Comparison of ENCODE assay signal across 18 mouse cellular contexts in genomic region chr15:97973248-97974005, GRCm38 (mm10). TPM values are rescaled to one million over a fixed set of nuclear protein-coding genes. Genes with fewer than 3 reads are reported as not detected.
A peak's percentile ranks its signal among the peaks of the same experiment; 100 is the strongest.
DNase-seq lines count a peak whose midpoint lies in the region; ATAC-seq and TF ChIP-seq lines count a peak whose summit lies in the region.
"Had no signal": no experiment of that assay in that cellular context is flagged by ENCODE, and none has a peak within 500 bp of the region (broad histone marks: within the 10 kb centered on the region; RNA-seq: fewer than 3 reads in every experiment).

No protein-coding gene starts in this region.

- peaks cover 24% of the 10 kb centered on the region for H3K4me1 ChIP-seq in heart, embryonic 10.5 days
- no peaks in the 10 kb centered on the region for H3K4me1 ChIP-seq in neural tube, embryonic 11.5 days (ENCODE audit: control insufficient read depth, insufficient read depth, low read length)
- no peaks in the 10 kb centered on the region for H3K4me1 ChIP-seq in neural tube, embryonic 15.5 days
- H3K4me1 ChIP-seq in limb, embryonic 14.5 days (ENCODE audit: control insufficient read depth, insufficient read depth, low read length): peaks cover 5% of the 10 kb centered on the region; the same call in 1 of the 2 replicates
- H3K4me1 ChIP-seq: lung, embryonic 15.5 days; neural tube, embryonic 12.5 days had no signal

- peaks cover 29% of the 10 kb centered on the region for H3K36me3 ChIP-seq in heart, embryonic 10.5 days
- H3K36me3 ChIP-seq in neural tube, embryonic 11.5 days (ENCODE audit: control insufficient read depth, insufficient read depth, low read length): peaks cover 19% of the 10 kb centered on the region
- H3K36me3 ChIP-seq in neural tube, embryonic 15.5 days: peaks cover 5% of the 10 kb centered on the region; the same call in 1 of the 2 replicates
- peaks cover 35% of the 10 kb centered on the region for H3K36me3 ChIP-seq in limb, embryonic 14.5 days (ENCODE audit: control insufficient read depth, insufficient read depth, low read length)
- H3K36me3 ChIP-seq: heart, embryonic 15.5 days; lung, embryonic 15.5 days had no signal

- no peak for TF ChIP-seq POLR2A in limb, embryonic 14.5 days (IDR thresholded peaks at IDR 0.05; ENCODE audit: borderline replicate concordance, extremely low read depth, insufficient read depth, insufficient read length)

- no peak for ATAC-seq in neural tube, embryonic 11.5 days (ENCODE audit: insufficient read depth, low FRiP score, low TSS enrichment)
- ATAC-seq in neural tube, embryonic 15.5 days (ENCODE audit: low FRiP score): no peak
- no peak for ATAC-seq in limb, embryonic 14.5 days (ENCODE audit: low FRiP score, low read depth)
- ATAC-seq: inflammation-experienced regulatory T-cells, adult 6 months had no signal

- 0 out of 2 replicates have a peak overlapping the region, but pooled peaks have one; percentile 15 for H3K9ac ChIP-seq in neural tube, embryonic 11.5 days (ENCODE audit: low read length)
- no peak overlapping the region for H3K9ac ChIP-seq in neural tube, embryonic 15.5 days (replicated peaks)
- 0 out of 2 replicates have a peak overlapping the region, but pooled peaks have one; percentile 2 for H3K9ac ChIP-seq in limb, embryonic 14.5 days (ENCODE audit: low read depth, low read length, severe bottlenecking)
- H3K9ac ChIP-seq: heart, embryonic 15.5 days; lung, embryonic 15.5 days; neural tube, embryonic 12.5 days had no signal

- H3K4me2 ChIP-seq in neural tube, embryonic 11.5 days (ENCODE audit: low read depth): no peak overlapping the region
- H3K4me2 ChIP-seq in neural tube, embryonic 15.5 days: no peak overlapping the region
- no peak overlapping the region for H3K4me2 ChIP-seq in limb, embryonic 14.5 days (replicated peaks; ENCODE audit: low read depth, low read length, severe bottlenecking)
- H3K4me2 ChIP-seq: heart, embryonic 15.5 days; lung, embryonic 15.5 days; neural tube, embryonic 12.5 days had no signal

- WGBS in heart, embryonic 10.5 days: 35% methylated on average over 11 of the region's 11 CpGs
- WGBS in neural tube, embryonic 11.5 days: 41% methylated on average over 11 of the region's 11 CpGs
- 44% methylated on average over 11 of the region's 11 CpGs for WGBS in neural tube, embryonic 15.5 days
- 26% methylated on average over 11 of the region's 11 CpGs for WGBS in limb, embryonic 14.5 days

- H3K4me3 ChIP-seq in heart, embryonic 10.5 days: no peak overlapping the region
- H3K4me3 ChIP-seq in neural tube, embryonic 11.5 days (ENCODE audit: low read depth, low read length): no peak overlapping the region
- no peak overlapping the region for H3K4me3 ChIP-seq in neural tube, embryonic 15.5 days (replicated peaks)
- H3K4me3 ChIP-seq in limb, embryonic 14.5 days (replicated peaks; ENCODE audit: low read length): no peak overlapping the region
- H3K4me3 ChIP-seq: heart, embryonic 15.5 days; left cerebral cortex, adult 2 months; lung, embryonic 15.5 days; neural tube, embryonic 12.5 days had no signal

- H3K9me3 ChIP-seq in heart, embryonic 10.5 days: no peaks in the 10 kb centered on the region
- no peaks in the 10 kb centered on the region for H3K9me3 ChIP-seq in neural tube, embryonic 11.5 days (ENCODE audit: control insufficient read depth, low read length)
- no peaks in the 10 kb centered on the region for H3K9me3 ChIP-seq in neural tube, embryonic 15.5 days (replicated peaks)
- H3K9me3 ChIP-seq in limb, embryonic 14.5 days (ENCODE audit: control insufficient read depth, low read length): no peaks in the 10 kb centered on the region
- H3K9me3 ChIP-seq: heart, embryonic 15.5 days; lung, embryonic 15.5 days; neural tube, embryonic 12.5 days had no signal

- H3K27ac ChIP-seq in heart, embryonic 10.5 days: peak overlapping the region; percentile 74
- no peak overlapping the region for H3K27ac ChIP-seq in neural tube, embryonic 11.5 days (ENCODE audit: low read depth, low read length)
- H3K27ac ChIP-seq in neural tube, embryonic 15.5 days (replicated peaks): no peak overlapping the region
- H3K27ac ChIP-seq in limb, embryonic 14.5 days (replicated peaks; ENCODE audit: low read depth, low read length): no peak overlapping the region
- H3K27ac ChIP-seq: heart, embryonic 15.5 days; left cerebral cortex, adult 2 months; lung, embryonic 15.5 days; neural tube, embryonic 12.5 days had no signal

- no peak for DNase-seq in heart, embryonic 10.5 days (ENCODE audit: low spot score)
- no peak for DNase-seq in heart, adult 8-10 months (ENCODE audit: low spot score)
- DNase-seq in neural tube, embryonic 11.5 days (ENCODE audit: low spot score): no peak
- DNase-seq in limb, embryonic 14.5 days (ENCODE audit: low spot score): no peak
- no peak for DNase-seq in adrenal gland, adult 2 months
- no peak for DNase-seq in cerebellum, postnatal 25 days
- DNase-seq: adrenal gland, adult 8-10 months; cerebellum, postnatal 36 days; kidney, postnatal 4 days; thymus, adult 2 months had no signal

- H3K27me3 ChIP-seq in heart, embryonic 10.5 days (ENCODE audit: insufficient read depth, poor library complexity, severe bottlenecking): no peaks in the 10 kb centered on the region
- H3K27me3 ChIP-seq in neural tube, embryonic 11.5 days (ENCODE audit: control insufficient read depth, insufficient read depth, low read length): no peaks in the 10 kb centered on the region
- no peaks in the 10 kb centered on the region for H3K27me3 ChIP-seq in neural tube, embryonic 15.5 days (replicated peaks)
- H3K27me3 ChIP-seq in limb, embryonic 14.5 days (ENCODE audit: control insufficient read depth, insufficient read depth, low read length): no peaks in the 10 kb centered on the region
- H3K27me3 ChIP-seq: heart, embryonic 15.5 days; lung, embryonic 15.5 days; neural tube, embryonic 12.5 days had no signal

RNA-seq across cellular contexts. Expression of gene Tmem106c, which starts 9.4 kb away (rescaled TPM):
- 32.0 and 33.5 TPM in 2 replicates for polyA plus RNA-seq in heart, embryonic 10.5 days (2016; fragmentation: Nextera tagmentation; extraction: Ambion mirVana)
- total RNA-seq in heart, adult 8-10 months (2022): 10 to 100 TPM; 12.8 to 17.9 (median 14.9) TPM
- 50.2 and 55.9 TPM in 2 replicates for polyA plus RNA-seq in neural tube, embryonic 11.5 days (2014; fragmentation: Nextera tagmentation; extraction: Ambion mirVana)
- polyA plus RNA-seq in neural tube, embryonic 15.5 days (2015; fragmentation: Nextera tagmentation; extraction: Ambion mirVana): 48.0 and 48.6 TPM in 2 replicates
- polyA plus RNA-seq in limb, embryonic 14.5 days (2012; rRNA removed): 49.9 and 59.1 TPM in 2 replicates
- 49.8 and 51.5 TPM in 2 replicates for polyA plus RNA-seq in limb, embryonic 14.5 days (2014; fragmentation: Nextera tagmentation; extraction: Ambion mirVana)
- total RNA-seq in adrenal gland, adult 2 months (2021): 10 to 100 TPM; 51.5 to 54.2 TPM
- polyA plus RNA-seq in adrenal gland, adult 2 months (2012; rRNA removed): 44.4 and 45.4 TPM in 2 replicates

RNA-seq across cellular contexts. Expression of gene Col2a1, which starts 31.1 kb away (rescaled TPM):
- polyA plus RNA-seq in heart, embryonic 10.5 days (2016; fragmentation: Nextera tagmentation; extraction: Ambion mirVana): 131 and 160 TPM in 2 replicates
- total RNA-seq in heart, adult 8-10 months (2022): under 1 TPM in 2 of 4 experiments, not detected in 2; 0.06 to 0.19 TPM
- 208 and 219 TPM in 2 replicates for polyA plus RNA-seq in neural tube, embryonic 11.5 days (2014; fragmentation: Nextera tagmentation; extraction: Ambion mirVana)
- 33.8 and 62.9 TPM in 2 replicates for polyA plus RNA-seq in neural tube, embryonic 15.5 days (2015; fragmentation: Nextera tagmentation; extraction: Ambion mirVana)
- 1,642 and 1,975 TPM in 2 replicates for polyA plus RNA-seq in limb, embryonic 14.5 days (2012; rRNA removed)
- polyA plus RNA-seq in limb, embryonic 14.5 days (2014; fragmentation: Nextera tagmentation; extraction: Ambion mirVana): 754 and 761 TPM in 2 replicates
- not detected for total RNA-seq in adrenal gland, adult 2 months (2021)
- polyA plus RNA-seq in adrenal gland, adult 2 months (2012; rRNA removed): 0.03 TPM in 2 replicates
- total RNA-seq: liver, adult 2 months; megakaryocyte, adult 5-6 weeks had no signal
- polyA plus RNA-seq: inflammation-experienced regulatory T-cells, adult 6 months; liver, adult 2 months had no signal

Comparison
In these comparisons a context has a peak if more than half of its experiments do, and no peak if none do; other contexts are left out.
1. RNA of gene Col2a1, which starts 31.1 kb away (polyA plus RNA-seq): 754 to 1,975 TPM in limb, embryonic 14.5 days, 208 to 219 TPM in neural tube, embryonic 11.5 days, 131 to 160 TPM in heart, embryonic 10.5 days and 33.8 to 62.9 TPM in neural tube, embryonic 15.5 days; 0.03 TPM in adrenal gland, adult 2 months; every median in the first group is over 10 times any median in the second.